Mouse (Mus musculus) MEL (cell line): ENCODE results near the gene Vmn1r131.
"Not testable (repeated sequence)": the region's sequence is repeated elsewhere in the genome, so short reads cannot be mapped to it uniquely, and the experiment has no call there.

Experiments used
- CTCF ChIP-seq, 3 experiments: IDR thresholded peaks in 2 of 3; conservative IDR thresholded peaks in 1 of 3; 2 replicates each; pipeline ENCODE4 v1.5.1; 2011 to 2012; ENCODE audit warnings: low read length in 3 of 3, low read depth in 2 of 3, mild to moderate bottlenecking in 2 of 3, improper control_type of control experiment in 1 of 3, inconsistent platforms in 1 of 3, mixed read lengths in 1 of 3, moderate library complexity in 1 of 3; ENCODE audit not compliant: control insufficient read depth in 1 of 3, insufficient read depth in 1 of 3, poor library complexity in 1 of 3, severe bottlenecking in 1 of 3
- E2F4 ChIP-seq: IDR thresholded peaks from 2 replicates; pipeline ENCODE4 v1.6.1; 2011; ENCODE audit warnings: low read depth, low read length, improper control_type of control experiment, borderline replicate concordance
- GATA1 ChIP-seq: IDR thresholded peaks from 2 replicates; pipeline ENCODE4 v1.6.1; 2011; ENCODE audit warnings: low read depth, low read length, improper control_type of control experiment
- MAX ChIP-seq: IDR thresholded peaks from 2 replicates; pipeline ENCODE4 v1.6.1; 2011; ENCODE audit warnings: low read length, improper control_type of control experiment
- POLR2A ChIP-seq, 2 experiments: IDR thresholded peaks; 2 replicates each; pipeline ENCODE4 v1.6.1; 2011 to 2012; ENCODE audit warnings: low read length in 2 of 2, mild to moderate bottlenecking in 2 of 2, control low read depth in 1 of 2, improper control_type of control experiment in 1 of 2, low read depth in 1 of 2, moderate library complexity in 1 of 2; ENCODE audit not compliant: control insufficient read depth in 1 of 2, insufficient read depth in 1 of 2, poor library complexity in 1 of 2
- POLR2AphosphoS2 ChIP-seq: IDR thresholded peaks from 2 replicates; pipeline ENCODE4 v1.6.1; 2011; ENCODE audit warnings: low read length, improper control_type of control experiment
- USF1 ChIP-seq: IDR thresholded peaks from 2 replicates; pipeline ENCODE4 v1.6.1; 2014; ENCODE audit warnings: low read depth, mild to moderate bottlenecking, inconsistent platforms, low read length, improper control_type of control experiment, moderate library complexity
- USF2 ChIP-seq, 2 experiments: IDR thresholded peaks; 2 replicates each; pipeline ENCODE4 v1.6.1; 2011 to 2012; ENCODE audit warnings: improper control_type of control experiment in 2 of 2, low read length in 2 of 2, borderline replicate concordance in 1 of 2, inconsistent platforms in 1 of 2, low read depth in 1 of 2, mild to moderate bottlenecking in 1 of 2; ENCODE audit not compliant: insufficient read depth in 1 of 2

GRCm38 (mm10) chr7:21511480-21511879 lies 34.4 kb downstream of the Vmn1r131 start, which contains the start of gene Vmn1r130:
- not testable (repeated sequence) for TF ChIP-seq CTCF (IDR thresholded peaks at IDR 0.05 in 2 of 3, conservative IDR thresholded peaks at IDR 0.05 in 1 of 3; ENCODE audit: control insufficient read depth in 1 of 3, insufficient read depth in 1 of 3, low read depth in 2 of 3, low read length in 3 of 3, poor library complexity in 1 of 3, severe bottlenecking in 1 of 3); POLR2AphosphoS2; E2F4; POLR2A (IDR thresholded peaks at IDR 0.05; ENCODE audit: control insufficient read depth in 1 of 2, insufficient read depth in 1 of 2, low read depth in 1 of 2, low read length in 2 of 2, poor library complexity in 1 of 2); GATA1; USF2 (IDR thresholded peaks at IDR 0.05; ENCODE audit: borderline replicate concordance in 1 of 2, insufficient read depth in 1 of 2, low read depth in 1 of 2, low read length in 2 of 2); MAX; USF1
